Mouse (Mus musculus): ENCODE measurements around the gene Cers3. TPM values are rescaled to one million over a fixed set of nuclear protein-coding genes. Genes with fewer than 3 reads are reported as not detected.

Cers3 gene
- polyA plus RNA-seq, 1 experiment from 2014 or later: 0.46 TPM

GRCm38 (mm10) chr7:66737418-66737817 lies 5.9 kb upstream of the Cers3 start:
- ATAC-seq: no peak
- no peaks in the 10 kb centered on the region for H3K27me3 ChIP-seq
- no peak overlapping the region for H3K4me2 ChIP-seq
- H3K4me1 ChIP-seq: no peaks in the 10 kb centered on the region
- H3K9ac ChIP-seq: no peak overlapping the region
- no peak overlapping the region for H3K27ac ChIP-seq
- H3K9me3 ChIP-seq (replicated peaks): no peaks in the 10 kb centered on the region
- H3K4me3 ChIP-seq: no peak overlapping the region
- 84% methylated on average over 4 of the region's 4 CpGs for WGBS
- H3K36me3 ChIP-seq (ENCODE audit: poor library complexity, severe bottlenecking): no peaks in the 10 kb centered on the region

GRCm38 (mm10) chr7:66741008-66741407 lies 2.3 kb upstream of the Cers3 start:
- ATAC-seq: no peak
- H3K9me3 ChIP-seq (replicated peaks): no peaks in the 10 kb centered on the region
- no peak overlapping the region for H3K27ac ChIP-seq
- H3K4me2 ChIP-seq: no peak overlapping the region
- no peak overlapping the region for H3K4me3 ChIP-seq
- H3K9ac ChIP-seq: no peak overlapping the region
- no peaks in the 10 kb centered on the region for H3K27me3 ChIP-seq
- no peaks in the 10 kb centered on the region for H3K36me3 ChIP-seq (ENCODE audit: poor library complexity, severe bottlenecking)
- no peaks in the 10 kb centered on the region for H3K4me1 ChIP-seq
- WGBS: 82% methylated on average over 5 of the region's 5 CpGs

GRCm38 (mm10) chr7:66741412-66741811 lies 1.9 kb upstream of the Cers3 start:
- Histone ChIP-seq H3K4me3 (no peak overlapping the region), H3K27me3 (no peaks in the 10 kb centered on the region), H3K27ac (no peak overlapping the region), H3K4me2 (no peak overlapping the region), H3K36me3 (ENCODE audit: poor library complexity, severe bottlenecking) (no peaks in the 10 kb centered on the region), H3K9ac (no peak overlapping the region), H3K9me3 (replicated peaks) (no peaks in the 10 kb centered on the region), H3K4me1 (no peaks in the 10 kb centered on the region)
- no peak for ATAC-seq
- WGBS: 71% methylated on average over 8 of the region's 8 CpGs

- Histone ChIP-seq H3K9me3 (replicated peaks) (no peaks in the 10 kb centered on the region), H3K36me3 (ENCODE audit: poor library complexity, severe bottlenecking) (no peaks in the 10 kb centered on the region), H3K9ac (no peak overlapping the region), H3K4me2 (no peak overlapping the region), H3K27me3 (no peaks in the 10 kb centered on the region), H3K4me1 (no peaks in the 10 kb centered on the region), H3K4me3 (no peak overlapping the region), H3K27ac (no peak overlapping the region)
- no peak for ATAC-seq
- WGBS: 80% methylated on average over 7 of the region's 7 CpGs
Observed at GRCm38 (mm10) chr7:66746972-66747371, 3.7 kb downstream of the Cers3 start.

GRCm38 (mm10) chr7:66749998-66750397 lies 6.7 kb downstream of the Cers3 start:
- ATAC-seq: no peak
- WGBS: 73% methylated on average over 1 of the region's 1 CpGs
- no peaks in the 10 kb centered on the region for H3K4me1 ChIP-seq

GRCm38 (mm10) chr7:66753816-66754215 lies 10.5 kb downstream of the Cers3 start:
- Histone ChIP-seq H3K27me3 (no peaks in the 10 kb centered on the region), H3K4me1 (no peaks in the 10 kb centered on the region), H3K27ac (no peak overlapping the region), H3K36me3 (ENCODE audit: poor library complexity, severe bottlenecking) (no peaks in the 10 kb centered on the region), H3K9me3 (replicated peaks) (no peaks in the 10 kb centered on the region), H3K4me2 (no peak overlapping the region), H3K9ac (no peak overlapping the region), H3K4me3 (no peak overlapping the region)
- WGBS: 83% methylated on average over 8 of the region's 8 CpGs
- no peak for ATAC-seq

More at GRCm38 (mm10) chr7:66749998-66750397, 6.7 kb downstream of the Cers3 start:
- Histone ChIP-seq H3K36me3 (ENCODE audit: poor library complexity, severe bottlenecking) (no peaks in the 10 kb centered on the region), H3K4me2 (no peak overlapping the region), H3K4me3 (no peak overlapping the region), H3K9me3 (replicated peaks) (no peaks in the 10 kb centered on the region), H3K27me3 (no peaks in the 10 kb centered on the region), H3K9ac (no peak overlapping the region), H3K27ac (no peak overlapping the region)

- no peaks in the 10 kb centered on the region for H3K36me3 ChIP-seq (ENCODE audit: poor library complexity, severe bottlenecking)
- no peak overlapping the region for H3K4me2 ChIP-seq
- no peak overlapping the region for H3K27ac ChIP-seq
- H3K9me3 ChIP-seq (replicated peaks): no peaks in the 10 kb centered on the region
- no peaks in the 10 kb centered on the region for H3K27me3 ChIP-seq
- no peak overlapping the region for H3K9ac ChIP-seq
- no peak for ATAC-seq
- H3K4me3 ChIP-seq: no peak overlapping the region
- WGBS: 87% methylated on average over 7 of the region's 7 CpGs
- H3K4me1 ChIP-seq: no peaks in the 10 kb centered on the region
Observed at GRCm38 (mm10) chr7:66755611-66756010, 12.3 kb downstream of the Cers3 start.

- ATAC-seq: no peak
- H3K9ac ChIP-seq: no peak overlapping the region
- WGBS: 84% methylated on average over 5 of the region's 5 CpGs
- no peaks in the 10 kb centered on the region for H3K4me1 ChIP-seq
- no peak overlapping the region for H3K4me3 ChIP-seq
- H3K9me3 ChIP-seq (replicated peaks): no peaks in the 10 kb centered on the region
- H3K27ac ChIP-seq: no peak overlapping the region
- no peaks in the 10 kb centered on the region for H3K27me3 ChIP-seq
- no peak overlapping the region for H3K4me2 ChIP-seq
- no peaks in the 10 kb centered on the region for H3K36me3 ChIP-seq (ENCODE audit: poor library complexity, severe bottlenecking)
Observed at GRCm38 (mm10) chr7:66769902-66770301, 26.6 kb downstream of the Cers3 start.

GRCm38 (mm10) chr7:66770706-66771105 lies 27.4 kb downstream of the Cers3 start:
- Histone ChIP-seq H3K4me2 (no peak overlapping the region), H3K27me3 (no peaks in the 10 kb centered on the region), H3K9me3 (replicated peaks) (no peaks in the 10 kb centered on the region), H3K27ac (no peak overlapping the region), H3K36me3 (ENCODE audit: poor library complexity, severe bottlenecking) (no peaks in the 10 kb centered on the region), H3K4me1 (no peaks in the 10 kb centered on the region), H3K4me3 (no peak overlapping the region), H3K9ac (no peak overlapping the region)
- no peak for ATAC-seq
- WGBS: 73% methylated on average over 3 of the region's 3 CpGs

- Histone ChIP-seq H3K4me1 (no peaks in the 10 kb centered on the region), H3K4me2 (no peak overlapping the region), H3K27ac (no peak overlapping the region), H3K4me3 (no peak overlapping the region), H3K27me3 (no peaks in the 10 kb centered on the region), H3K36me3 (ENCODE audit: poor library complexity, severe bottlenecking) (no peaks in the 10 kb centered on the region), H3K9ac (no peak overlapping the region), H3K9me3 (replicated peaks) (no peaks in the 10 kb centered on the region)
- WGBS: 92% methylated on average over 6 of the region's 6 CpGs
- ATAC-seq: no peak
Observed at GRCm38 (mm10) chr7:66771252-66771651, 27.9 kb downstream of the Cers3 start.

GRCm38 (mm10) chr7:66779411-66779810 lies 36.1 kb downstream of the Cers3 start:
- H3K4me2 ChIP-seq: no peak overlapping the region
- 86% methylated on average over 2 of the region's 2 CpGs for WGBS

GRCm38 (mm10) chr7:66779944-66780942 lies 36.9 kb downstream of the Cers3 start:
- no peaks in the 10 kb centered on the region for H3K27me3 ChIP-seq

More at GRCm38 (mm10) chr7:66779411-66779810, 36.1 kb downstream of the Cers3 start:
- no peaks in the 10 kb centered on the region for H3K9me3 ChIP-seq (replicated peaks)
- H3K27me3 ChIP-seq: no peaks in the 10 kb centered on the region
- H3K9ac ChIP-seq: no peak overlapping the region
- H3K4me3 ChIP-seq: no peak overlapping the region
- H3K4me1 ChIP-seq: no peaks in the 10 kb centered on the region
- H3K27ac ChIP-seq: no peak overlapping the region
- ATAC-seq: no peak
- no peaks in the 10 kb centered on the region for H3K36me3 ChIP-seq (ENCODE audit: poor library complexity, severe bottlenecking)

More at GRCm38 (mm10) chr7:66779944-66780942, 36.9 kb downstream of the Cers3 start:
- no peak for ATAC-seq
- WGBS: 76% methylated on average over 10 of the region's 10 CpGs
- H3K27ac ChIP-seq: no peak overlapping the region
- H3K4me1 ChIP-seq: no peaks in the 10 kb centered on the region
- H3K9me3 ChIP-seq (replicated peaks): no peaks in the 10 kb centered on the region
- no peak overlapping the region for H3K9ac ChIP-seq
- H3K4me2 ChIP-seq: no peak overlapping the region
- no peaks in the 10 kb centered on the region for H3K36me3 ChIP-seq (ENCODE audit: poor library complexity, severe bottlenecking)
- H3K4me3 ChIP-seq: no peak overlapping the region

All from forebrain, embryonic 13.5 days (tissue).